Mouse (Mus musculus): ENCODE results near the gene Hdac5.
"Not testable (repeated sequence)": the region's sequence is repeated elsewhere in the genome, so short reads cannot be mapped to it uniquely, and the experiment has no call there.

Hdac5 gene

GRCm38 (mm10) chr11:102186235-102186634, 43.7 kb downstream of the Hdac5 start:
- in situ Hi-C loops (cut with MboI; ENCODE audit: low sequenced_read_pairs) = no loop called here

DNA sequence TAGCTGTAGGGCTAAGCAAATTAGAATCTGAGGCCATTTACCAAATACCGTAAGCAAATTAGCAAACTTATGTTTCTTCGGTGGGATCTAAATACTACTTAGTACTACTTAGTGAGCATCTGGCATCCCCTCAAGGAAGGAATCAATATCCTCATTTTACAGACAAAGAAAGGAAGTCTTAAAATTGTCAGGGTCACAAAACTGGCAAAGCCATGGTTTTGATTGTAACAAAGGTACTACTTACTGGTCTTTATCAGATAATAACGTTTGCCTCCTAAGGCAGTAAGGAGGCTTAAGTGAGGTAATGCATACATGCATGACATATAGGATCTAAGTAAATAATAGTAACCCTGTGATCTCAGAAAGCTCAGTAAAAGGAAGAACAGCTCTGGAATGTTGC, 44.3 kb downstream of the Hdac5 start:
- in situ Hi-C loops (cut with MboI; ENCODE audit: low sequenced_read_pairs) = no loop called here

GRCm38 (mm10) chr11:102184646-102185495, 45.1 kb downstream of the Hdac5 start, which contains the start of gene Lsm12:
TSS of gene Lsm12 (minus strand) at chr11:102185296.
- in situ Hi-C loops (cut with MboI; ENCODE audit: low sequenced_read_pairs) = no loop called here

DNA sequence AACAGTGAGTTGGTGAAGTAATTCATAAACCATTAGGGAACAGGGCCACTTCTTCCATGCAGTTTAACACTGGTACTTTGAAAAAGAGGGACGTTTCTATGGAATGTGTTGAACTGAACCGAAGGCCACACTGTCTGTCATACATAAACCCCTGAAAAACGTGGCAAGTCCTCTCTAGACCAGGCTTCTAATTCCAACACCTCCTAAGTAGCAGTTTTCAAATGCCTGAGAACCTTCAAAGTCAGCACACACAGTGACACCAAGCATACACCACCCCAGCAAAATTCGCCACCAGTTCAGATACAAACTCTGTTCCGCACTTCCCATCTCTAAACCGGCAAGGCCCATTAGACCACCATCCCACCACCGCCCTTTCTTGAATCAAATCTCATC, 45.7 kb downstream of the Hdac5 start:
- in situ Hi-C loops (cut with MboI; ENCODE audit: low sequenced_read_pairs) = no loop called here

- in situ Hi-C loops (cut with MboI; ENCODE audit: low sequenced_read_pairs) = no loop called here
Observed at GRCm38 (mm10) chr11:102179836-102180235, 50.1 kb downstream of the Hdac5 start.

GRCm38 (mm10) chr11:102168689-102169088, 61.3 kb downstream of the Hdac5 start:
- in situ Hi-C loops (cut with MboI; ENCODE audit: low sequenced_read_pairs) = no loop called here

- in situ Hi-C loops (cut with MboI; ENCODE audit: low sequenced_read_pairs) = no loop called here
Observed at GRCm38 (mm10) chr11:102167539-102167938, 62.4 kb downstream of the Hdac5 start.

- in situ Hi-C loops (cut with MboI; ENCODE audit: low sequenced_read_pairs) = no loop called here
Observed at GRCm38 (mm10) chr11:102165971-102166722, 63.8 kb downstream of the Hdac5 start.

- in situ Hi-C loops (cut with MboI; ENCODE audit: low sequenced_read_pairs) = no loop called here
Observed at GRCm38 (mm10) chr11:102159781-102160180, 70.2 kb downstream of the Hdac5 start.

DNA sequence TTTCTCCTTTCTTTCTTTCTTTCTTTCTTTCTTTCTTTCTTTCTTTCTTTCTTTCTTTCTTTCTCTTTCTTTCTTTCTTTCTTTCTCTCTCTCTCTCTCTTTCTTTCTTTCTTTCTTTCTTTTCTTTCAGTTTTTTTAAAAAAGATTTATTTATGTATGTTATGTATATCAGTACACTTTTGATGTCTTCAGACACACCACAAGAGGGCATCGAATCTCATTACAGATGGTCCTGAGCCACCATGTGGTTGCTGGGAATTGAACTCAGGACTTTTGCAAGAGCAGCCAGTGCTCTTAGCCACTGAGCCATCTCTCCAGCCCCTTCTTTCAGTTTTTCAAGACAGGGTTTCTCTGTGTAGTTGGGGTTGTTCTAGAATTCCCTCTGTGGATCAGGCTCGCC, 71.9 kb downstream of the Hdac5 start:
- in situ Hi-C loops (cut with MboI; ENCODE audit: low sequenced_read_pairs) = not testable (repeated sequence)

- in situ Hi-C loops (cut with MboI; ENCODE audit: low sequenced_read_pairs) = no loop called here
Observed at GRCm38 (mm10) chr11:102156786-102157089, 73.2 kb downstream of the Hdac5 start.

DNA sequence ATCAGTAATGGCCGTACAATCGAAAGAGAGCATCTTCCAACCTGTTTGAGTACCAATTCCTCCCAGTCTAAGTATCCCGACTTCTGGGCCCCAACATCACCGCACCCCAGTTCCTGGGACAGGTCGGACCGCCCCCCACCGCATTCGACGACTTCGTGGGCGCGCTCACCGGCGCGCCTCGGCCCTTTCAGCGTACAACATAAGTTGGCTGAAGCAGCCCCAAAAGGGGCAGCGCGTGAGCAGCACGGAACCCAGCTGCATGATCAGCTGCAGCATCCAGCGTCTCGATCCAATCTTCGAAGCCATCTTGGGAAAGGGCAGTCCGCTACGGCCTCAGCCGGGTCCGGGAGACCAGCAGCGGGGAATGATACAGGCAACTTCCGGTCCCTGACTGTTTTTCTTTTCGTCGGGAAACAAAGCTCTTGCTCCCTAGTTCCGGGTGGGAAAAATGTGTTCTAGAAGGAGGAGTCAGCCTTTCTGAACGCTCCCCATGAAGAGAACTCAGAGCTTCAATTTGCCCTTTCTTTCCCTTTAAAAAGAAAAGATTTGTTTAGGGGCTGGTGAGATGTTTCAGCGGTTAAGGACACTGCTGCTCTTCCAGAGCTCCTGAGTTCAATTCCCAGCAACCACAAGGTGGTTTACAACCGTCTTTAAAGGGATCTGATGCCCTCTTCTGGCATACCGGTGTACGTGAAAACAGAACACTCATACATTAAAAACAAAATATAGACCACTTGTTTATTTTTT, 73.8 kb downstream of the Hdac5 start, which contains the start of gene Tmem101:
Gene Tmem101, minus strand, starts transcription at position 366 of the 747 bp plus-strand sequence.
- in situ Hi-C loops (cut with MboI; ENCODE audit: low sequenced_read_pairs) = no loop called here

DNA sequence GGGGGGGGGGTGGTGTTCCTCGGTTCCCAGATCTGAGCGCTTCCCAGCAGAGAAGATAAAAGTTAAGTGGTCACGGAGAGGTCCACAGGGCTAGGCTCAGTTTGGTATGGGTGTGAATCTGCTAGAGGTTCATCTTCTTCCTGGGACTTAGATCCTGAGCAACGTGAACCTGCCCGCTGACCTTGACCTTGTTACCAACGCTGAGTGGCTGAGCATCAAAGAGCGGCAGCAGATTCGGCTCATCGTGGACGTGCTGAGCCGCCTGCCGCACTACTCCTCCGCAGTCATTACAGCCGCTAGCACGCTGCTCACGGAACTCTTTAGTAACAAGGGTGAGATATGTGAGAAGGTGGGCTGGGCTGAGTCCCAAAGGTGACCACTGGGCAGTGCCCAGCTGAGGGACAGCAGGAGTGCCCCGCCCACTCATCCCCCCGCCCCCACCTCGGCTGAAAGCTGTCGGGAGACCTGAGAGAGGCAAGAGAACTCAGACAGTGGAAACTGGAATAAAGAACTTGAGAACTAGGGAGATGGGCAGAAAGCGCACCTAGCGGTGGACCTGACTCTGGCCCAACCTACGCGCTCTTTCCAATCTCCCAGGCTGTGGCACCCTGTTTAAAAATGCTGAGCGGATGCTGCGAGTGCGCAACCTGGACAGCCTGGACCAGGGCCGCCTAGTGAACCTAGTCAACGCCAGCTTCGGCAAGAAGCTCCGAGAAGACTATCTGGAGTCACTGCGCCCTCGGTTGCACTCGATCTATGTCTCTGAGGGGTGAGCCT, 82.6 kb downstream of the Hdac5 start:
- in situ Hi-C loops (cut with MboI; ENCODE audit: low sequenced_read_pairs) = no loop called here

DNA sequence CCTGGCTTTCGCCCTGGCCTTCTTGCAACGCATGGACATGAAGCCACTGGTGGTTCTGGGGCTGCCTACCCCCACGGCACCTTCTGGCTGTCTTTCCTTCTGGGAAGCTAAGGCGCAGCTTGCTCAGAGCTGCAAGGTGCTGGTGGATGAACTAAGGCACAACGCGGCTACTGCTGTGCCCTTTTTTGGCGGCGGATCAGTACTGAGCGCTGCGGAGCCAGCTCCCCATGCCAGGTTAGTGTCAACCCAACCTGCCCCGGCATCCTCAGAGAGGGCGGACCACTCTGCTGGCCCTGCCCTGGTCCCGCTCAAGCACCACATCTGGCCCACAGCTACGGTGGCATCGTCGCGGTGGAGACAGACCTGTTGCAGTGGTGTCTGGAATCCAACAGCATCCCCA, 83.4 kb downstream of the Hdac5 start:
- in situ Hi-C loops (cut with MboI; ENCODE audit: low sequenced_read_pairs) = no loop called here

GRCm38 (mm10) chr11:102146005-102146404, 84.0 kb downstream of the Hdac5 start:
- in situ Hi-C loops (cut with MboI; ENCODE audit: low sequenced_read_pairs) = no loop called here

- in situ Hi-C loops (cut with MboI; ENCODE audit: low sequenced_read_pairs) = no loop called here
Observed at GRCm38 (mm10) chr11:102145471-102146001, 84.4 kb downstream of the Hdac5 start, which contains the start of gene Nags. TSS of gene Nags (plus strand) at chr11:102145513.

GRCm38 (mm10) chr11:102144957-102145470, 85.0 kb downstream of the Hdac5 start:
- in situ Hi-C loops (cut with MboI; ENCODE audit: low sequenced_read_pairs) = no loop called here
